ENCODE assay signal across 8 mouse cellular contexts in the genomic region with DNA sequence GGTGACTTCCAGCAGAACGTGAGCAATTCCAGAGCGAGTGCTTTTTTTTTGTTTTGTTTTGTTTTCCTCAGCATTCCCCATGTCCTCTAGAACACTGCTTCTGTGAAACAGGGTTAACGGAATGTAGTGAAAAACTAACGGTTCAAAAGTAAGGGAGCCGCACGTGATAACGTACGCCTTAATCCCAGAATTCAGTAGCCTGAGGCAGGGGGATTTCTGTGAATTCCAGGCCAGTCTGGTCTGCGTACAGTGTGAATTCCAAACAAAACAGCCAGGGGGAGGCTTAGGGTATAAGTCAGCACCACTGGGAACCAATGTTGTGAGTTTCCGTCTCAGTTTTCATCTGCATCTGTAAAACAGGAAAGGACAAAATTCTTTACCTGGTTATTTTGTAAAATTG. TPM values are rescaled to one million over a fixed set of nuclear protein-coding genes. Genes with fewer than 3 reads are reported as not detected.
DNase-seq lines count a peak whose midpoint lies in the region; ATAC-seq and TF ChIP-seq lines count a peak whose summit lies in the region.

No protein-coding gene starts in this region.

- H3K27me3 ChIP-seq in forebrain, embryonic 11.5 days (ENCODE audit: control insufficient read depth, insufficient read depth, low read length) = no peaks in the 10 kb centered on the region
- no peaks in the 10 kb centered on the region for H3K27me3 ChIP-seq in midbrain, embryonic 14.5 days (ENCODE audit: control insufficient read depth, insufficient read depth, low read length)

- peak; percentile 15; the same call in 1 of the 2 replicates for ATAC-seq in frontal cortex, adult (ENCODE audit: low TSS enrichment)
- peak; percentile 65 for ATAC-seq in forebrain, embryonic 11.5 days (replicated peaks; ENCODE audit: low FRiP score)
- peak; percentile 78 for ATAC-seq in midbrain, embryonic 14.5 days (ENCODE audit: low FRiP score, low TSS enrichment)

- H3K9me3 ChIP-seq in ES-E14 (ENCODE audit: control insufficient read depth, insufficient read depth, low read depth, low read length) = no peaks in the 10 kb centered on the region
- H3K9me3 ChIP-seq in forebrain, embryonic 11.5 days (ENCODE audit: control insufficient read depth, low read length) = no peaks in the 10 kb centered on the region
- H3K9me3 ChIP-seq in midbrain, embryonic 14.5 days (ENCODE audit: control insufficient read depth, low read length) = no peaks in the 10 kb centered on the region

- peaks cover 0 to 2% of the 10 kb centered on the region in 2 experiments; a peak in 1 of 4 replicates for H3K4me1 ChIP-seq in ES-E14 (ENCODE audit: control insufficient read depth in 2 of 2, insufficient read depth in 2 of 2, low read length in 2 of 2, poor library complexity in 1 of 2)
- no peaks in the 10 kb centered on the region for H3K4me1 ChIP-seq in forebrain, embryonic 11.5 days (replicated peaks; ENCODE audit: control insufficient read depth, insufficient read depth, low read length)
- peaks cover 11% of the 10 kb centered on the region for H3K4me1 ChIP-seq in midbrain, embryonic 14.5 days (ENCODE audit: control insufficient read depth, insufficient read depth, low read length)

- WGBS in forebrain, embryonic 11.5 days = 24% methylated on average over 10 of the region's 10 CpGs
- WGBS in midbrain, embryonic 14.5 days = 13% methylated on average over 10 of the region's 10 CpGs

- peaks cover 2% of the 10 kb centered on the region; the same call in 1 of the 2 replicates for H3K36me3 ChIP-seq in ES-E14 (ENCODE audit: control insufficient read depth, insufficient read depth, low read length, poor library complexity, severe bottlenecking)
- H3K36me3 ChIP-seq in forebrain, embryonic 11.5 days (ENCODE audit: control insufficient read depth, insufficient read depth, low read length) = peaks cover 3% of the 10 kb centered on the region; the same call in 1 of the 2 replicates
- peaks cover 22% of the 10 kb centered on the region for H3K36me3 ChIP-seq in midbrain, embryonic 14.5 days (ENCODE audit: control insufficient read depth, insufficient read depth, low read length)

- peak overlapping the region; percentile 78 to 80 for H3K4me3 ChIP-seq in ES-E14 (ENCODE audit: insufficient read depth in 1 of 2, low read depth in 1 of 2, low read length in 2 of 2, poor library complexity in 1 of 2, severe bottlenecking in 1 of 2)
- H3K4me3 ChIP-seq in forebrain, embryonic 11.5 days (ENCODE audit: low read depth, low read length) = peak overlapping the region; percentile 70
- peak overlapping the region; percentile 75 for H3K4me3 ChIP-seq in midbrain, embryonic 14.5 days (replicated peaks; ENCODE audit: low read depth, low read length)

- no peak for DNase-seq in frontal cortex, postnatal 14 days (ENCODE audit: low spot score in 2 of 2)
- DNase-seq in ES-E14 (ENCODE audit: low read depth, low spot score) = no peak
- DNase-seq in forebrain, embryonic 11.5 days (ENCODE audit: low spot score) = no peak
- peak; percentile 23 for DNase-seq in kidney, postnatal 14 days
- peak; percentile 74 for DNase-seq in midbrain, embryonic 14.5 days
- DNase-seq in frontal cortex, adult 2 months (ENCODE audit: extremely low spot score in 1 of 2, low spot score in 1 of 2) = no peak
- DNase-seq in left cerebral cortex, adult 18-20 months (ENCODE audit: low spot score in 2 of 2) = no peak

- peak overlapping the region; percentile 3; the same call in 1 of the 2 replicates for H3K27ac ChIP-seq in ES-E14 (ENCODE audit: insufficient read depth, low read depth, low read length, poor library complexity, severe bottlenecking)
- peak overlapping the region; percentile 82 for H3K27ac ChIP-seq in forebrain, embryonic 11.5 days (ENCODE audit: low read depth, low read length)
- H3K27ac ChIP-seq in midbrain, embryonic 14.5 days (replicated peaks; ENCODE audit: low read depth, low read length) = peak overlapping the region; percentile 89

- H3K9ac ChIP-seq in ES-E14 (ENCODE audit: insufficient read depth, low read depth, low read length, poor library complexity, severe bottlenecking) = peak overlapping the region; percentile 95
- H3K9ac ChIP-seq in forebrain, embryonic 11.5 days (ENCODE audit: low read length) = peak overlapping the region; percentile 86
- peak overlapping the region; percentile 79 for H3K9ac ChIP-seq in midbrain, embryonic 14.5 days (replicated peaks; ENCODE audit: low read length)

- in situ Hi-C loops in ES-E14 (cut with MboI; ENCODE audit: low sequenced_read_pairs in 2 of 2, unreplicated experiment in 2 of 2) = no loop called here

- peak overlapping the region; percentile 58 for H3K4me2 ChIP-seq in forebrain, embryonic 11.5 days (ENCODE audit: low read depth, low read length, severe bottlenecking)
- peak overlapping the region; percentile 72 for H3K4me2 ChIP-seq in midbrain, embryonic 14.5 days (ENCODE audit: low read length)

TF ChIP-seq in ES-E14, 5 proteins besides CTCF, POLR2A, EP300 and RAD21:
- TF ChIP-seq CHD2 (IDR thresholded peaks at IDR 0.05; ENCODE audit: low read depth, low read length) = no peak

RNA-seq across cellular contexts. Expression of a gene that starts 0.5 kb away (rescaled TPM):
- 63.3 and 73.8 TPM in 2 replicates for total RNA-seq in ES-E14 (2012; rRNA removed)
- 111 and 121 TPM in 2 replicates for polyA plus RNA-seq in forebrain, embryonic 11.5 days (2014; fragmentation: Nextera tagmentation; extraction: Ambion mirVana)
- 125 and 132 TPM in 2 replicates for polyA plus RNA-seq in midbrain, embryonic 14.5 days (2014; fragmentation: Nextera tagmentation; extraction: Ambion mirVana)
- polyA plus RNA-seq in frontal cortex, adult 2 months (2012; rRNA removed) = 40.3 and 41.8 TPM in 2 replicates
- total RNA-seq in left cerebral cortex, adult 18-20 months (2021) = 10 to 100 TPM; 38.2 to 41.6 TPM

RNA-seq across cellular contexts. Expression of a gene that starts 15.0 kb away (rescaled TPM):
- total RNA-seq in ES-E14 (2012; rRNA removed) = 56.6 and 101 TPM in 2 replicates
- polyA plus RNA-seq in forebrain, embryonic 11.5 days (2014; fragmentation: Nextera tagmentation; extraction: Ambion mirVana) = 43.5 and 47.2 TPM in 2 replicates
- polyA plus RNA-seq in midbrain, embryonic 14.5 days (2014; fragmentation: Nextera tagmentation; extraction: Ambion mirVana) = 54.8 and 57.3 TPM in 2 replicates
- 126 and 139 TPM in 2 replicates for polyA plus RNA-seq in frontal cortex, adult 2 months (2012; rRNA removed)
- 10 to 100 TPM; 81.7 to 93.1 TPM for total RNA-seq in left cerebral cortex, adult 18-20 months (2021)

RNA-seq across cellular contexts. Expression of a gene that starts 18.3 kb away (rescaled TPM):
- 12.8 and 15.3 TPM in 2 replicates for total RNA-seq in ES-E14 (2012; rRNA removed)
- polyA plus RNA-seq in forebrain, embryonic 11.5 days (2014; fragmentation: Nextera tagmentation; extraction: Ambion mirVana) = 36.6 and 38.4 TPM in 2 replicates
- 34.7 and 45.0 TPM in 2 replicates for polyA plus RNA-seq in midbrain, embryonic 14.5 days (2014; fragmentation: Nextera tagmentation; extraction: Ambion mirVana)
- 22.5 and 24.5 TPM in 2 replicates for polyA plus RNA-seq in frontal cortex, adult 2 months (2012; rRNA removed)
- total RNA-seq in left cerebral cortex, adult 18-20 months (2021) = 10 to 100 TPM; 28.9 to 29.4 TPM

RNA-seq across cellular contexts. Expression of a gene that starts 19.0 kb away (rescaled TPM):
- total RNA-seq in ES-E14 (2012; rRNA removed) = 0.13 and 0.21 TPM in 2 replicates
- 3.0 TPM in 2 replicates for polyA plus RNA-seq in forebrain, embryonic 11.5 days (2014; fragmentation: Nextera tagmentation; extraction: Ambion mirVana)
- 19.3 and 32.7 TPM in 2 replicates for polyA plus RNA-seq in midbrain, embryonic 14.5 days (2014; fragmentation: Nextera tagmentation; extraction: Ambion mirVana)
- 139 and 141 TPM in 2 replicates for polyA plus RNA-seq in frontal cortex, adult 2 months (2012; rRNA removed)
- 100 to 1,000 TPM; 256 to 276 TPM for total RNA-seq in left cerebral cortex, adult 18-20 months (2021)

RNA-seq across cellular contexts. Expression of a gene that starts 31.1 kb away (rescaled TPM):
- total RNA-seq in ES-E14 (2012; rRNA removed) = 1.0 and 1.7 TPM in 2 replicates
- polyA plus RNA-seq in forebrain, embryonic 11.5 days (2014; fragmentation: Nextera tagmentation; extraction: Ambion mirVana) = 2.4 and 3.2 TPM in 2 replicates
- polyA plus RNA-seq in midbrain, embryonic 14.5 days (2014; fragmentation: Nextera tagmentation; extraction: Ambion mirVana) = 2.7 TPM in 2 replicates
- 0.62 and 0.67 TPM in 2 replicates for polyA plus RNA-seq in frontal cortex, adult 2 months (2012; rRNA removed)
- 1 to 10 TPM in 1 of 2 experiments, under 1 TPM in 1; 0.91 to 1.1 TPM for total RNA-seq in left cerebral cortex, adult 18-20 months (2021)

Comparison
In these comparisons a context has a peak if more than half of its experiments do, and no peak if none do; other contexts are left out.
1. ATAC-seq: peak in every context shown above with its lines; median percentile 78 in midbrain, embryonic 14.5 days; 65 in forebrain, embryonic 11.5 days; 15 in frontal cortex, adult.
2. DNase-seq: peak in kidney, postnatal 14 days (single experiment) and midbrain, embryonic 14.5 days (single experiment); none in frontal cortex, postnatal 14 days (0 of 2), ES-E14 (single experiment), forebrain, embryonic 11.5 days (single experiment), frontal cortex, adult 2 months (0 of 2) and left cerebral cortex, adult 18-20 months (0 of 2).
3. H3K27ac ChIP-seq: peak in every context shown above with its lines; median percentile 89 in midbrain, embryonic 14.5 days; 82 in forebrain, embryonic 11.5 days; 3 in ES-E14.
4. Peak in every context shown above with its lines, with median percentiles within 50 percentile points of each other: H3K4me3 ChIP-seq and H3K9ac ChIP-seq.